Mouse (Mus musculus) liver, embryonic 14.5 days (tissue): Measurements from ENCODE around the gene Osbpl3. TPM values are rescaled to one million over a fixed set of nuclear protein-coding genes. Genes with fewer than 3 reads are reported as not detected.

Source experiments
- ATAC-seq: fragments of 200-750 bp; cut with Nextera tagmentation; 2 replicates; pipeline ENCODE4 v1.8.0; 2017; ENCODE audit warnings: moderate number of reproducible peaks, mild to moderate bottlenecking, moderate library complexity; ENCODE audit not compliant: insufficient read depth
- DNase-seq, 3 experiments: peaks; one replicate each; pipeline ENCODE4 v3.0.0-alpha.2; 2012 to 2013; ENCODE audit warnings: low read depth in 3 of 3, low spot score in 3 of 3
- H3K27ac ChIP-seq: fragments of 300-500 bp; sonication (generic); 2 replicates; pipeline ENCODE4 v1.5.1; 2014; ENCODE audit warnings: moderate library complexity, mild to moderate bottlenecking, control low read depth, inconsistent platforms
- H3K27me3 ChIP-seq: fragments of 300-500 bp; sonication (generic); 2 replicates; pipeline ENCODE4 v1.6.1; 2014; ENCODE audit warnings: mild to moderate bottlenecking, low read length, moderate library complexity; ENCODE audit not compliant: control insufficient read depth, insufficient read depth
- H3K36me3 ChIP-seq: fragments of 300-500 bp; sonication (generic); replicated peaks from 2 replicates; pipeline ENCODE4 v1.6.1; 2014; ENCODE audit warnings: low read depth; ENCODE audit not compliant: control insufficient read depth, insufficient read depth
- H3K4me1 ChIP-seq, 2 experiments: fragments of 200-500 bp in 1 of 2; fragments of 300-500 bp in 1 of 2; sonication (generic) in 1 of 2; replicated peaks; 2 replicates each; pipeline ENCODE4 v1.6.1; 2012 to 2014; ENCODE audit warnings: antibody characterized with exemption in 1 of 2, inconsistent platforms in 1 of 2, low read length in 1 of 2; ENCODE audit not compliant: control insufficient read depth in 2 of 2, insufficient read depth in 2 of 2
- H3K4me2 ChIP-seq: fragments of 300-500 bp; sonication (generic); 2 replicates; pipeline ENCODE4 v1.6.1; 2014; ENCODE audit warnings: low read depth, mild to moderate bottlenecking, control low read depth, moderate library complexity
- H3K4me3 ChIP-seq, 2 experiments: fragments of 200-500 bp in 1 of 2; fragments of 300-500 bp in 1 of 2; sonication (generic) in 1 of 2; 2 replicates each; pipeline ENCODE4 v1.5.1; 2012 to 2014; ENCODE audit warnings: low read depth in 2 of 2, low read length in 2 of 2, mild to moderate bottlenecking in 2 of 2, control low read depth in 1 of 2, inconsistent platforms in 1 of 2, moderate library complexity in 1 of 2; ENCODE audit not compliant: insufficient read depth in 1 of 2
- H3K9ac ChIP-seq: fragments of 300-500 bp; sonication (generic); replicated peaks from 2 replicates; pipeline ENCODE4 v1.6.1; 2014; ENCODE audit warnings: mild to moderate bottlenecking, control low read depth, moderate library complexity
- H3K9me3 ChIP-seq: fragments of 300-500 bp; sonication (generic); 2 replicates; pipeline ENCODE4 v1.6.1; 2016; ENCODE audit warnings: low read length, mixed read lengths; ENCODE audit not compliant: control insufficient read depth
- CTCF ChIP-seq: IDR thresholded peaks from 2 replicates; pipeline ENCODE4 v1.5.1; 2016; ENCODE audit warnings: antibody characterized with exemption, low read depth, control low read depth
- EP300 ChIP-seq: IDR thresholded peaks from 2 replicates; pipeline ENCODE4 v1.6.1; 2016; ENCODE audit warnings: antibody characterized with exemption, low read depth
- WGBS: fragments of 180-500 bp; shearing (Covaris S2); extraction: QIAGEN DNeasy Blood & Tissue Kit; methylation state at CpG from one replicate; pipeline ENCODE4 v1.1.7; 2014; ENCODE audit not compliant: insufficient replicate concordance; 5-methylcytosine and 5-hydroxymethylcytosine counted together
- polyA plus RNA-seq, 2 experiments: library from polyadenylated mRNA; depleted of rRNA in 1 of 2; stranded (reverse) in 1 of 2; unstranded in 1 of 2; fragments of >200 nt; fragmentation: Nextera tagmentation in 1 of 2; extraction: Ambion mirVana in 1 of 2; gene quantifications; 2 replicates each; pipeline versions ENCODE4 v1.2.1 to v1.2.3; 2012 to 2014

The Osbpl3 gene
- polyA plus RNA-seq, 2 experiments: 0.60 to 0.70 TPM

DNA sequence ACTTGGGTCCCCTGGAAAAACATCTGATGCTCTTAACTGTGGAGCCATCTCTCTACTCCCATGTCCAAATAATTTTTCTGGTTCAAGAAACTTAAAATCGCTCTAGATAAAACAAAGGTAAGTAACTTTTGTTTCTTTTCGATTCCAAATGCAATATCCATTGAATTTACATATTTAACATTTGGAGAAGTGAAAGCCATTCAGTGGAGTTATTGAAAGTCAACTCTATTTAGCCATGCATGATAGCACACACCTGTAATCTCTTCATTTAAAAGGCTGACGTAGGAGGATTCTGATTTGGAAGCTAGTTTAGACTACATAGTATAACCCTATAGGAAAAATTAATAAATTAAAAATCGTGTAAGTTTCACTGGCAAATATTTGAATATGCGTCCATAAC, 25.5 kb upstream of the Osbpl3 start:
- Histone ChIP-seq H3K4me2 (no peak overlapping the region), H3K27me3 (no peaks in the 10 kb centered on the region), H3K4me1 (no peaks in the 10 kb centered on the region), H3K27ac (no peak overlapping the region), H3K36me3 (no peaks in the 10 kb centered on the region), H3K9me3 (no peaks in the 10 kb centered on the region), H3K9ac (no peak overlapping the region), H3K4me3 (no peak overlapping the region)
- ATAC-seq (no peak), DNase-seq (no peak)
- WGBS: 56% methylated on average over 5 of the region's 5 CpGs
- TF ChIP-seq CTCF (no peak), EP300 (no peak)

DNA sequence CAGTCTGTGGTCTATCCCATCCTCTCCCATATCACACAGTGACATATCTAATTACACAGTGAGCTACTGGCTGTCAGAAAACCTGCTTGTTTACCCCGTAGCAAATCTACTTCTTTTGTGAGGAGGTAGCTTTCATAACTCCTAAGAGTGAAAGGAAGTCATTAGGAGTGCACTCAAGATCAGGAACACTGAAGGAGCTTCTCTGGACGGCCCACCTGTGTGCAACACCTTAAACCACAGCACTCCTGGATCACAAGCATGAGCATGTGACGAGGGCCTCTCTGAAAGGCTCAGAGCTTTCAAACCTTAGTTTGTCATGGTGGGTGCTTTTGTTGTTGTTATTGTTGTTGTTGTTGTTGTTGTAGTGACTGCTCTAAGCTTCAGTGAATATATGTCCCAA, 10.4 kb upstream of the Osbpl3 start:
- DNase-seq (no peak), ATAC-seq (no peak)
- Histone ChIP-seq H3K27ac (no peak overlapping the region), H3K36me3 (no peaks in the 10 kb centered on the region), H3K9ac (no peak overlapping the region), H3K4me1 (no peaks in the 10 kb centered on the region), H3K4me2 (no peak overlapping the region), H3K4me3 (no peak overlapping the region), H3K9me3 (no peaks in the 10 kb centered on the region), H3K27me3 (no peaks in the 10 kb centered on the region)
- WGBS: 41% methylated on average over 3 of the region's 3 CpGs
- TF ChIP-seq EP300: no peak
- no peak for TF ChIP-seq CTCF

DNA sequence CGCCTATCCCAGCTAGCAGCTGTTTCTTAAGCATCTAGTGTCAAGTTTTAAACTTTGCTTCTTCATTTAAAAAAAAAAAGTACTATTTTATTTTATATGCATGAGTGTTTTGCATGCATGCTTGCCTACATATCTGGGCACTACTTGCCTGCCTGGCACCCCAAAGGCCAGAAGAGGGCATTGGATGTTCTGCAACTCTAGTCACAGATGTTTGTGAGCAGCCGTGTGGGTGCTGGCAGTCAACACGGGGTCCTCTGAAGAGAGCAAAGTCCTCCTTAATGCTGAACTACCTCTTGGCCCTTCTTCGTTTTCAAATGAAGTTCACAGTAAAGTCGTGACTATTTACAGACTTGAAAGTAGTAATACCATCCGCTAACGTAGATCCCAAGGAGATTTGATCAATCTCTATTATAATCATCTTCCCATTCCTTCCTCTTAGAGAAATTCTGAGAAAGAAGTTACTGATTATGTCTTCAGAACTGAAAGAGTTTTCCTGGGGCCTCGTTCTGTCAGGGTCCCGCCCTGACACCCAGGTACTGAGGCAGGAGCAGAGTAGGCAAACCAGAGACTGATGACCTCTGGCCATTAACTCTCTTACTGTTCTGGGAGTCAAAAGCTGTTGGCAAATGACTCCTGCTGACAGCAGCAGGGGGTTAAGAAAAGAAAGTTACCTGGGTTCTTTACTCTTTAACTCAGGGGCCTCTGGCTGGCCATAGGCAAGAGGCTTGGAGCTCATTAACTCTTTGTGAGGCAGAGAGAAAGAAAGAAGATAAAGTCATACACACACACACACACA, 8.9 kb upstream of the Osbpl3 start:
- Histone ChIP-seq H3K27me3 (no peaks in the 10 kb centered on the region), H3K9me3 (no peaks in the 10 kb centered on the region), H3K27ac (no peak overlapping the region), H3K9ac (no peak overlapping the region), H3K4me1 (no peaks in the 10 kb centered on the region), H3K36me3 (no peaks in the 10 kb centered on the region), H3K4me3 (no peak overlapping the region), H3K4me2 (no peak overlapping the region)
- no peak for ATAC-seq
- no peak for TF ChIP-seq CTCF
- TF ChIP-seq EP300: no peak
- 62% methylated on average over 9 of the region's 9 CpGs for WGBS
- DNase-seq: no peak

DNA sequence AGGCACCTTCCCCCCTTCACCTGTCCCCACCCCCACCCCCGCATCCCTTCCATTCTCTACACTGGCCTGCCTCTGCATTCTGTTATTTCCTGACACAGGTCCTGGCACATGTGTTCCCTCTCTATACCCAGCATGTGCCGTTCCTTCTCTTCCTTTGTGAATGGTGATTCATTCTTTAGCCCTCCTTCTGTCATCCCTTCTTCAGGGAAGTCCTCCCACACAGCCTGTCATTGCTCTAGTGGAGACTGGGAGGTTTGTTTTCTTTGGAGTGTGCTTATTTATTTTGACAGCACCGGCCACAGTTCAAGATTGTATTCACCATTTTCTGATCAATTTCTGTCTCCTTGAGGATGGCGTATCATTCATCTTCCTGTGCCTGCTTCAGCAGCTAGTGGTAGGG, 6.0 kb upstream of the Osbpl3 start:
- H3K36me3 ChIP-seq: no peaks in the 10 kb centered on the region
- no peak overlapping the region for H3K4me2 ChIP-seq
- H3K27me3 ChIP-seq: no peaks in the 10 kb centered on the region
- 61% methylated on average over 4 of the region's 4 CpGs for WGBS
- H3K4me3 ChIP-seq: no peak overlapping the region
- ATAC-seq (no peak), DNase-seq (no peak)
- peaks cover 0 to 5% of the 10 kb centered on the region in 2 experiments; a peak in 1 of 4 replicates for H3K4me1 ChIP-seq
- no peak overlapping the region for H3K27ac ChIP-seq
- TF ChIP-seq CTCF (no peak), EP300 (no peak)
- no peaks in the 10 kb centered on the region for H3K9me3 ChIP-seq
- H3K9ac ChIP-seq: no peak overlapping the region

DNA sequence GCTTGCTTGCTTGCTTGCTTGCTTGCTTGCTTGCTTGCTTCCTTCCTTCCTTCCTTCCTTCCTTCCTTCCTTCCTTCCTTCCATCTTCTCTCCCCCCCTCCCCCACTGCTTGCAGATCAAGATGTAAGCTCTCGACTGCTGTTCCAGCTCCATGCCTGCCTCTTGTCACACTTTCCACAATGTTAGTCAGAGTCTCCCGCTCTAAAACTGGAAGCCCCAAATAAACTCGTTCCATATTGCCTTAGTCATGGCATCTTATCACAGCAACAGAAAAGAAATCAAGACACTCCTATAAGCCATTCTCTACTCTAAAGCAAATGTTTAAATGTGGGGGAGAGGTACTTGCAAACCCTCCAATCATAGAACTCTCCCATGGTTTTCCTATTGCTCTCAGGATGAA, 5.6 kb upstream of the Osbpl3 start:
- H3K4me3 ChIP-seq: no peak overlapping the region
- no peak for ATAC-seq
- no peak overlapping the region for H3K27ac ChIP-seq
- H3K9ac ChIP-seq: no peak overlapping the region
- no peaks in the 10 kb centered on the region for H3K9me3 ChIP-seq
- H3K4me1 ChIP-seq: peaks cover 0 to 5% of the 10 kb centered on the region in 2 experiments; a peak in 2 of 4 replicates
- DNase-seq: no peak
- H3K4me2 ChIP-seq: no peak overlapping the region
- H3K36me3 ChIP-seq: no peaks in the 10 kb centered on the region
- WGBS: 52% methylated on average over 3 of the region's 3 CpGs
- TF ChIP-seq EP300 (no peak), CTCF (no peak)
- no peaks in the 10 kb centered on the region for H3K27me3 ChIP-seq
